Mouse (Mus musculus) thymus, adult 18-20 months (tissue): ENCODE data around the gene Dgat2l6.

Experiments
- DNase-seq, 2 experiments: peaks; one replicate each; pipeline ENCODE4 v3.0.0; 2022; ENCODE audit warnings: mixed read lengths in 2 of 2

Gene Dgat2l6

GRCm38 (mm10) chrX:100524471-100524870, at the start of gene Dgat2l6:
Gene Dgat2l6, plus strand, starts transcription at chrX:100524838.
- DNase-seq = no peak

GRCm38 (mm10) chrX:100475569-100476223, 48.9 kb upstream of the Dgat2l6 start:
- DNase-seq = no peak

GRCm38 (mm10) chrX:100480317-100480716, 44.3 kb upstream of the Dgat2l6 start:
- DNase-seq = peak; percentile 9 to 29

GRCm38 (mm10) chrX:100493500-100494067, 31.1 kb upstream of the Dgat2l6 start:
- DNase-seq = no peak

- peak; percentile 34 to 64 for DNase-seq
Measured at GRCm38 (mm10) chrX:100494068-100494978, 30.3 kb upstream of the Dgat2l6 start, which contains the start of gene Igbp1. Gene Igbp1, plus strand, starts transcription at chrX:100494291.

- DNase-seq = no peak
Measured at GRCm38 (mm10) chrX:100504175-100504851, 20.3 kb upstream of the Dgat2l6 start.

- no peak for DNase-seq
Measured at GRCm38 (mm10) chrX:100508164-100508563, 16.5 kb upstream of the Dgat2l6 start.

- DNase-seq = no peak
Measured at GRCm38 (mm10) chrX:100509921-100510320, 14.7 kb upstream of the Dgat2l6 start.

GRCm38 (mm10) chrX:100516683-100517082, 8.0 kb upstream of the Dgat2l6 start:
- DNase-seq = no peak

GRCm38 (mm10) chrX:100517626-100518025, 7.0 kb upstream of the Dgat2l6 start:
- no peak for DNase-seq

- no peak for DNase-seq
Measured at GRCm38 (mm10) chrX:100518532-100518931, 6.1 kb upstream of the Dgat2l6 start.

GRCm38 (mm10) chrX:100556026-100556425, 31.4 kb downstream of the Dgat2l6 start:
- DNase-seq = no peak

GRCm38 (mm10) chrX:100565696-100566095, 41.1 kb downstream of the Dgat2l6 start:
- no peak for DNase-seq

- no peak for DNase-seq
Measured at GRCm38 (mm10) chrX:100571951-100572350, 47.3 kb downstream of the Dgat2l6 start, which contains the start of gene Awat1. Gene Awat1, plus strand, starts transcription at chrX:100572251.

- DNase-seq = no peak
Measured at GRCm38 (mm10) chrX:100594791-100595190, 70.2 kb downstream of the Dgat2l6 start, which contains the start of gene P2ry4. Gene P2ry4, minus strand, starts transcription at chrX:100594869.
